Mouse (Mus musculus): Measurements from ENCODE around the gene Adgrg3.

The Adgrg3 gene

GRCm38 (mm10) chr8:94992996-94993724 is 24.3 kb upstream of the Adgrg3 start:
- no peak for DNase-seq (ENCODE audit: low spot score)

GRCm38 (mm10) chr8:94994006-94994405 is 23.5 kb upstream of the Adgrg3 start:
- DNase-seq (ENCODE audit: low spot score), result peak; percentile 92

DNA sequence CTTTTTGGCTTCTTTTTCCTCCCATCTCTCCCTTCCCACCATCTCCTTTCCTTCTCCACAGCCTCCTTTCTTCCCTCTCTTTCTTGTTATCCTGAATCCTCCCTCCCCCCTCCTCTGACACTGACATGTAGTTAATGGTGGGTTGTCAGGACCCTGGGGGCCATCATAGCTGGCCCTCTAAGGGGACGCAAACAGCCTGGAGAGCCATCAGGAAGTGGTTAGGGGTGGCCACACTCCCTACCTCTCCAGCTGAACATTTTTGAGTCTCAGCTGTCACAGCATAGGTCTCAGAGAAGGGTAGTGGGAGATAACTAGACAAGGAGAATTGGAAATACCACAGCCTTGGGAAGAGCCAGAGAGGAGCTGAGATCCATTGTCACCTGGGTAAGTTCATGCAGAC is 23.0 kb upstream of the Adgrg3 start:
- DNase-seq (ENCODE audit: low spot score), result no peak

- no peak for DNase-seq (ENCODE audit: low spot score)
Measured at GRCm38 (mm10) chr8:94995336-94995893, 22.1 kb upstream of the Adgrg3 start.

GRCm38 (mm10) chr8:94996037-94996436 is 21.5 kb upstream of the Adgrg3 start:
- no peak for DNase-seq (ENCODE audit: low spot score)

GRCm38 (mm10) chr8:94996899-94997856 is 20.3 kb upstream of the Adgrg3 start:
- peak; percentile 50 for DNase-seq (ENCODE audit: low spot score)

- no peak for DNase-seq (ENCODE audit: low spot score)
Measured at GRCm38 (mm10) chr8:94997857-94998243, 19.6 kb upstream of the Adgrg3 start.

GRCm38 (mm10) chr8:94998431-94998830 is 19.1 kb upstream of the Adgrg3 start:
- no peak for DNase-seq (ENCODE audit: low spot score)

DNA sequence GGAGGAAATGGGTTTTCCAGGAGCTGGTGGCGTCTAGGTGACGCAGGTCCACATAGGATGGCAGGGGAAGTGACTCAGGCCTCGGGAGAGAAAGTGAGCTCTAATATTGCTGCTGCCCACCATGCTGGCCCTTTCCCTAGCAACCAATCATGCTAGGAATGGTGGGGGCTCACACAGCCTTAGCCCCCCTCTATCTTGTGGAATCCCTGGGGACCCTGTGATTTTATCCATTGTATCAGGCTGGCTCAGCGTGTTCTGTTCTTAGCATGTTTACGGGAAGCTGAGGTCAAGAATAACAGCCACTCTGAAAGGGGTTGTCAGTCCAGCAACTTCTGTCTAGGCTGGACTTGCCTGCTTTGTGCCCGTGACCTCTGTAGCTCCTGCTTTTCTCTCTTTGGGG is 18.5 kb upstream of the Adgrg3 start:
- DNase-seq (ENCODE audit: low spot score), result no peak

DNA sequence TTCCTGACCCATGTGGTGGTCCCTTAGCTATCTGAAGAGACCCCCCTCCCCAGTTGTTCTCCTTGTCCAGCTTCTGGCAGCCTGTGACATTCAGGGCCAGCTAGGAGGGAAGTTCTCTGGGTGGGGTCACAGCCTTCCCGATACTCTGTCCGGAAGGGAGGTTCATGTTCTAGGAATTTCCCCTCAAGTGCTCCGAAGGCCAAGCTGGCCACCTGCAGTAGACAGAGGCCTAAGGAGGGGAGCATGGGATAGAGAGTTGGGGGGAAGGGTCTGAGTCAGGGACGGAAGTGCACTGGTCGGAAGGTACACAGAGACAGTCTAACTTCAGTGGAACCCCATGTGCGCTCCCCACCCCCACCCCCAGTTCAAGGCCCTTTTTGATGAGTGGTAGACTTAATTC is 17.5 kb upstream of the Adgrg3 start:
- DNase-seq (ENCODE audit: low spot score), result no peak

GRCm38 (mm10) chr8:95000684-95001083 is 16.8 kb upstream of the Adgrg3 start:
- DNase-seq (ENCODE audit: low spot score), result peak; percentile 94

- DNase-seq (ENCODE audit: low spot score), result no peak
Measured at GRCm38 (mm10) chr8:95001165-95001564, 16.3 kb upstream of the Adgrg3 start.

DNA sequence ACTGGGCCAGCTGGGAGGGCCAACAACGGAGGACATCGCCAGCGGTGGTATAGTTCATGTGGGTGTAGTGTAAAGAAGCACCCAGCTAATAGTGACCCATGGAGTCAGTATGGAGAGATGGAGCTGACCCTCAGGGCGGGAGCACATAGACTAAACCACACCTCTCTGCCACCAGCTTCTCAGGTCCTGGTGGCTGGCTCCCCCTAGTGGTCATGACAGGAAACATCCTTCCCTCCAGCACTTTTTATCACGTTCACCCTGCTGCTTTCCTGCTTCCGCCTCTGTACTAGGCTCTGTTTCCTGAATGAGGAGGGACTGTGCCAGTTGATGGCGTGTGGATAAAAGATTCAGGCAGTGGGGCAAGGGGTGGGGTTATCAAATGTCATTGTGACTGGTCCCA is 15.8 kb upstream of the Adgrg3 start:
- DNase-seq (ENCODE audit: low spot score), result peak; percentile 94

GRCm38 (mm10) chr8:95002089-95002655 is 15.3 kb upstream of the Adgrg3 start:
- no peak for DNase-seq (ENCODE audit: low spot score)

GRCm38 (mm10) chr8:95012442-95012919 is 5.0 kb upstream of the Adgrg3 start:
- DNase-seq (ENCODE audit: low spot score), result no peak

DNA sequence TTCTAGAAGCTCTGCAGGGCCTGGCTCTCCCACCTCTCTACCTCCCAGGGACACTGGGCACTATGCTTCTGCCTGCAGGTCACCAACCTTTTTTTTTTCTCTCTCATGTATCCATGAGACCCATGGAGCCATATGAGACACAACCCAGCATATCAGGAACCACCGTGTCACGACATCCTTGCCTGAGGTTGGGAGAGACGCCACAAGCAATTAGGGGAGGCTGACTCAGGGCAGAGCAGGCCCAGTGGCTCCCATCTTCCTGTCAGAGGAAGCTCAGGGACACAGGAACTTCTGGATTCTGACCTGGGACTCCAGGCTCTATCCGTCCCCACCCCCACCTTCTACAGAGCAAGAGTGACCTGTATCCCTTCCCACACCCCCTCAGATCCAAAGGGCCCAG is 1.6 kb upstream of the Adgrg3 start:
- no peak for DNase-seq (ENCODE audit: low spot score)

GRCm38 (mm10) chr8:95016684-95017083 is 808 bp upstream of the Adgrg3 start:
- DNase-seq (ENCODE audit: low spot score), result no peak

DNA sequence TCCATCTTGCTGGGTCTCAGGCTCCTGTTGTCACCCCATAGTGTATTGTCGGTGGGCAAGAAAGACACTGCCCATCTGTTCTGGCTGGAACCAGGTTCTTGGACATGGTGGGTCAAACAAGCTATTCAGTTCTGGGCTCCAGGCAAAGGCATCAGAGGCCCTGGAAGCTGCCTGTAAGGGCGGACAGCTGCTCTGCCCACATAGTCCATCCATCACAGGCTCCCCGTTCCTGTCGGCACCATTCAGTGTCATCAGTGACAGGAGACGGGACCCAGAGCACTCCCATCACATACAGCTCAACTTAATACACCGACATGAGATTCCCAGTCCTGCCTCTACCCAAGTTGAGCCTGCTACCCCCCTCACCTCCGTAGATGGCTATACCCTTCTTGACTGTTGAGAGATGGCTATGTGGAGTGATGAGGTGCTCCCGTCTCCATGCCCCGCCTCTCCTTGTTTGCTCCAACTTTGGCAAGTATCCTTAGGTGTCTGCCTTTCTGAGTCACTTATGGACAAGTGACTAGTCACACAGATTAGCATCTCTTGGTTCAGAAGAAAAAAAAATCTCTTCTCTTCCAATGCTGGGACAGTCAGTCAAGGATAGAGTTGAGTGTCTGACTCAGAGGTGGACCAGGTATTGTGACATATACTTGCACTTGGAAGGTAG is 610 bp downstream of the Adgrg3 start:
- DNase-seq (ENCODE audit: low spot score), result no peak

- no peak for DNase-seq (ENCODE audit: low spot score)
Measured at GRCm38 (mm10) chr8:95020293-95020777, 2.8 kb downstream of the Adgrg3 start.

DNA sequence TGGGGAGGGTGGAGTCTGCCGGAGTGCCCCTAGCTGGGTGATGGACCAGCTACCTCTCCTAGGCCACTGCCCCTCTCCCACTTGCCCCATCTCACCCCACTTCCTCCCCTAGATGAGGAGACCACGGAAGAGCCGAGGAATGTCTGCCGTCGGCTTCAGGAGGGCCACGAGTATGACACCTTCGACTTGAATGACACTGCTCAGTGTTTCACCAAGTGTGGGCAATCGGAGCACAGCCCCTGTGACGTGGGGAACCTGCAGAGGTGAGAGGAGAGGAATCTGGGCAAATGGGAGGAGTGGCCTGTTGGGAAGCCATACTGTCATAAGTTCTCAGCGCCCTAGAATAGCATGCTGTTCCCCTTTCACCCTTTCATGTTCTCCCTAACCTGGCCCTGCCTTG is 3.3 kb downstream of the Adgrg3 start:
- no peak for DNase-seq (ENCODE audit: low spot score)

- DNase-seq (ENCODE audit: low spot score), result peak; percentile 49
Measured at GRCm38 (mm10) chr8:95023201-95023600, 5.7 kb downstream of the Adgrg3 start.

DNA sequence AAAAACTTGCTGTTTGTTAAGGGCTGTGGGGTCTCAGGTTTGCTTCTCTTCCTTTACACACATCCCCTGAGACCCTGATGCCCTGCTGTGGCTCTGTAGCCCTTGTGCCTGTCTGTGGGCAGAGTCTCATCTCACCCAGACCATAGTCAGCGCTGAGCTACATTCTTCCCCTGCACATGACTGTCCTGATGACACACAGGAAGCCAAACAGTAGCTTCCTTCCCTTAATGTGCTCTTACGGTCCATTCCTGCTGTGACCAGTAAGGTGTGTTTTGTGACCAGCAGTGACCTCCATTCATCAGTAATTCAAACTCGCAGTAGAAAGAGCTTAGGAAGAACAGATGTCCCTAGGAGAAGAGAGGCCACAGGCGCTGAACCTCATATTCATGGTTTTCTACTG is 6.9 kb downstream of the Adgrg3 start:
- no peak for DNase-seq (ENCODE audit: low spot score)
